Mouse (Mus musculus): ENCODE results near the gene Zdhhc18.

Zdhhc18 gene

GRCm38 (mm10) chr4:133600306-133600705, 49.6 kb downstream of the Zdhhc18 start:
- no peak for DNase-seq

GRCm38 (mm10) chr4:133599571-133600073, 50.3 kb downstream of the Zdhhc18 start:
- DNase-seq = peak; percentile 65 to 78

DNA sequence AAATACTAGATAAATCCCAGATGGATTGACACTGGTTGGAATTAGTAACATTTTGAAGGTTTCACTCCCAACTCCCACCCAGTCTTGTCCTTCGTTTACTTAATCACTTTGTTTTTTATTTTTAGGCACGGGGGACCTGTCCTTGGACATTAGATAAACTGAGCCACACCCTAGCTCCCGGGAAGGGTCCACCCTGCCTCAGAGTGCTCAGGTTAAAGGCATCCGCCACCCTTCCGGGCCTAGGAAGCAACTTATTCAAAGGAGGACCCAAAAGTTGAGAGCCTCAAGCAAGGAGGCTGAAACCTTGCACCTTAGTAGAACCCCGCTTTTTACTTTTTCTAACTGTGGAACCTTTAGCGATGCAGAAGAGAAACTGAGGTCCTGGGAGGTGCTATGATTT, 50.8 kb downstream of the Zdhhc18 start:
- no peak for DNase-seq

DNA sequence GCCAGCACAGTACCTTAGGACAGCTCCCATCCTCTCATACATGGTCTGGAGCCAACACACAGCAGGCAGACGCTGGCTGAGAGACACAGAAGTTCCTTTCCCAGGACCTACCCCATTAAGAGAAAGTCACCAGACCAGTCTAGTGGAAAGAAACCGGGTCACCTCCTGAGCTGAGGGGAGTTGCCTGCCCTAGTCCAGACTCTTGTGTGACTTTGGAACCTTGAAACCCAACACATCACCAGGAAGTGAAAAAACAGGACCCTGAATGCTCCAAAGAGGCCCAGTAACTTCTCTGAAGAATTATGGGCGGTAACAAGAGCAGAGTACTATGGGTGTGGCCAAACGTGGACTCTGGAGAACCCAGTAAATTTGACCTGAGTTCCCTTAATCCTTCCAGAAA, 51.3 kb downstream of the Zdhhc18 start:
- no peak for DNase-seq

DNA sequence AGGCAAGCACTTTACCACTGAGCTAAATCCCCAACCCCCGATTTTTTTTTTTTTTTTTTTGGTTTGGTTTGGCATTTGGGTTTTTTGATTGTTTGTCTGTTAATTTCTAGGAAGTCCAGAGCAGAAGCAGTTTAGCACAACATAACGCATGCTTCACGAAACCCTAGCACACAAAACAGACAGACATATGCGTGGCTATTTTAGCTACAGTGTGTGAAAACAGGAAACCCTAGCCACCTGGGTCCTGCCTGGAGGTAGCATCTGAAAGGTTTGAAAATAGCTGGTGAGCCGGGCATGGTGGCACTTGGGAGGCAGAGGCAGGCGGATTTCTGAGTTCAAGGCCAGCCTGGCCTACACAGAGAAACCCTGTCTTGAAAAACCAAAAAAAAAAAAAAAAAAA, 53.9 kb downstream of the Zdhhc18 start:
- no peak for DNase-seq

GRCm38 (mm10) chr4:133595538-133595937, 54.4 kb downstream of the Zdhhc18 start:
- DNase-seq = no peak

- DNase-seq = peak; percentile 67 to 72
Observed at GRCm38 (mm10) chr4:133592570-133592969, 57.4 kb downstream of the Zdhhc18 start.

DNA sequence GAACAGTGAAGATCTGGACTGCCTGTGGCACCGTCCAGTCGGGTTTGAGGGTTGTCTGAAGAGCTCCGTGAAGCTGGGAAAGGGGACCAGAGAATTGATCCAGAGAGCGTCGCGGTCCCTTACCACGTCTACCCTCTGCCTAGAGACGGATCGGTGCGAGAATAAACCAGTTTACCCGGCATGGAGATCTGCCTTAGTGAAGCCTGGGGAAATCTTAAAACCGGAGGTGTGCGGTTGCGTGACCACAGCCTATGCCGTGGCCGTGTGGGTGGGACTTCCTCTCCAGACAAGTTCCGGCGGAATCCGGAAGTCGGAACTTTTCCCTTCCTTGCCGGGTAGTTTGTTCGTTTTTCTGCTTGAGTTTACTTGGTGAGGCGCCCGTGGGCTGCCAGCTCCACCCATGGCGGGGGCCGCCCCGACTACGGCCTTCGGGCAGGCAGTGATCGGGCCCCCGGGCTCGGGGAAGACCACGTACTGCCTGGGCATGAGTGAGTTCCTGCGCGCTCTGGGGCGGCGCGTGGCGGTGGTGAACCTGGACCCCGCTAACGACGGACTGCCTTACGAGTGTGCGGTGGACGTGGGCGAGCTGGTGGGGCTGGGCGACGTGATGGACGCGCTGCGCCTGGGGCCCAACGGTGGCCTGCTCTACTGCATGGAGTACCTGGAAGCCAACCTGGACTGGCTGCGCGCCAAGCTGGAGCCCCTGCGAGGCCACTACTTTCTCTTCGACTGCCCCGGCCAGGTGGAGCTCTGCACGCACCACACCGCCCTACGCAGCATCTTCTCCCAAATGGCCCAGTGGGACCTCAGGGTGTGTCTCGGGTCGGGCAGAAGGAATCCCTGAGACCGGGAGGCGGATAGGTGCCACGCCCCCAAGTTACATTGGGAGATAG, 65.6 kb downstream of the Zdhhc18 start, which contains the start of gene Gpn2:
Gpn2 (plus strand) TSS at position 304 of the 893 bp plus-strand sequence.
- peak; percentile 75 to 79 for DNase-seq

DNA sequence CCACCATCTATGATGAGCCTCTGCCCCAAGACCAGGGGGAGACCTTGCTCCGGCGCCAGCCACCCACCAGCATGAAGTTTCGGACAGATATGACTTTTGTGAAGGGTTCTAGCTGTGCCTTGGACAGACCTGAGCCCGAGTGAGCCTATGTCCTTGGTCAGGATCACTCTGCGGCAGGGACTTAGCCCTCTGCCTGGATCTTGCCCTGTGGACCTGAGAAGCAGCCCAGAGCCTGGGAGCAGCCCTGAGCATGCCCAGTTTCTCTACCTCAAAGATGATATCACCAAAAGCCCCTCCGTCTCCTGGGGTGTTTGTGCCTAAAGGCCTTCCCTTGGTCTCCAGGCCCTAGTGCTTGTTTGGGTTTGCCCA, 66.3 kb downstream of the Zdhhc18 start:
- no peak for DNase-seq

DNA sequence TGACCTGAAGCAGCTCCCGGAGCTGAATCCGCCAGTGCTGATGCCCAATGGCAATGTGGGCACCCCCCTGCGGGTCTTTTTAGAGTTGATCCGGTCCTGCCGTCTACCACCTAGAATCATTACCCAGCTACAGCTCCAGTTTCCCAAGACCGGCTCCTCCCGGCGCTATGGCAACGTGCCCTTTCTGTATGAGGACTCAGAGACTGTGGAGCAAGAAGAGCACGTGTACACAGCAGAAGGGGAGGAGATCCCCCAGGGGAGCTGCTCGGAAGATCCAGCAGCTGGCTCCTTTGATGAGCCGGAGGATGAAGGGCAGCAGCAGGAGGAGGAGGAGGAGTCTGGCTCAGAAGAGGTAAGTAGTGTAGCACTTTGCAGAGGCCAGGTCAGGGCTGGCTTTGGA, 72.0 kb downstream of the Zdhhc18 start:
- no peak for DNase-seq

DNA sequence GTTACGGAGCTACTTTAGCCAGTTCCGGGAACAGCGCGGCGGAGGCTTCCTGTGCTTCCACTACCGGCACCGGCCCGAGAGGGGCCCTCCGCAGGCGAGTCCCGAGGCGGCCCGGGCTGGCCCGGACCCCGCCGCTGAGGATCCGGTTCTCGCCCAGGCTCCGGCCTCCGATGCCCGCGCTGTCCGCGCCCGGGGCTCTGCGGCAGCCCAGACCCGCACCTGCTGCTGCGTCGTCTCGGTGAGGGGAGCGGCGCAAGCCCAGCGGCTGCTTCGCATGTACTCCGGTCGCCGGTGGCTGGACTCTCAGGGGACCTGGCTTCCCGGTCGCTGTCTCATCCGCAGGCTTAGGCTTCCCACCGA, 75.1 kb downstream of the Zdhhc18 start:
- no peak for DNase-seq

- peak; percentile 91 to 94 for DNase-seq
Observed at GRCm38 (mm10) chr4:133574070-133574842, 75.7 kb downstream of the Zdhhc18 start, which contains the start of gene Gpatch3. Gpatch3 (plus strand) TSS chr4:133574745.

DNA sequence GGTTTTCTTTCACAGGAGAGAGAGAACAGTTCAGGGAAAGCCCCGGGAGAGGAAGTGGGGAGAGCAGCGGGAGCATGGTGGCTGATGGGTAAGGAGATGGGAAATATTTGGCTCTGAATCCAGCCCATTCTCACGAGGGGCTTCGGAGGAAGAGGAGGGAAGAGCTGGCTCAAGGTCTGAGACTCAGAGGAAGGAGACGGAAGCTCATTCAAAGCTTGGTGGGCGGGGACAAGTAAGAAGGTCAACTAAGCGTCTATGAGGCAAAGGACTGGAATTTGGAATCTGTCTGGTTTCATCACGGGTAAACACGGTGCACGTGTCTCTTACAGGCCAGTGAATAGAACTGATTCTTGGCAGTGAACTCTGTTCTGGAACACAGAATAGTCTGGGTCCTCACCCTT, 79.9 kb downstream of the Zdhhc18 start:
- no peak for DNase-seq

GRCm38 (mm10) chr4:133569291-133570065, 80.5 kb downstream of the Zdhhc18 start:
- no peak for DNase-seq

- DNase-seq = no peak
Observed at GRCm38 (mm10) chr4:133567251-133567650, 82.7 kb downstream of the Zdhhc18 start.

GRCm38 (mm10) chr4:133563123-133563571, 86.8 kb downstream of the Zdhhc18 start:
- peak; percentile 78 to 88 for DNase-seq

- DNase-seq = no peak
Observed at GRCm38 (mm10) chr4:133561622-133562021, 88.3 kb downstream of the Zdhhc18 start.

- DNase-seq = no peak
Observed at GRCm38 (mm10) chr4:133559846-133560245, 90.1 kb downstream of the Zdhhc18 start.

DNA sequence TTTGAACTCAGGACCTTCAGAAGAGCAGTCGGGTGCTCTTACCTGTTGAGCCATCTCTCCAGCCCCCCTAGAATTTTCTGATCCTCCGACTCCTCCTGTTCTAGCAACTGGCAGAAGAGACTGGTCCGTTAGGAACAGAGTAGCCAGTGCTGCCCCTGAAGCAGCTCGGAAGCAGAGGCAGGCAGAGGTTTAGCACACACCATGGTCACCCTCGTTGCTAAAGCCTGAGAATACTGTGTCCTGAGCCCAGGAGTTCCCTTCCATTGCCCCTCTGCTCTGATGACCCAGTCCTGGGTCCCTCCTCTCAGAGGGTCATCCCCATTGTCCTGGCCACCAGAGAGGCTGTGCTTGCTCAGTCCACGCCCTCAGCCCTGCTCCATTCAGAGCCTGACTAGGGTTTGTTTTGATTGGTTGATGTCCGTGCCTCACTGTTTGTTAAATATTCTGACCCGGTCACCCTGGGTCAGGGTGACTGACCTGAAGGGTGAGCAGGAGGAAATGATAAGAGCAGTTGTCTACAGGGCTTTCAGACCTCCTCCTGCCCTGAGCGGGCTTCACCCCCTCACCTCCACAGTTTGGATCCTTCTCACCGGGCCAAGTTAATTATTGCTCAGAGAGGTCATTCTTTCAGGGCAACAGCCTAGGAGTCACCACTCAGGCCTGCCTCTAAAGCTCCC, 92.8 kb downstream of the Zdhhc18 start:
- no peak for DNase-seq
